Mouse (Mus musculus) cerebellum, postnatal 36 days (tissue): ENCODE measurements at regions not wholly inside any gene's neighbourhood (a gene's known extent, or its start where the extent isn't known, plus 50 kb on each side); places are given as distances from the start of the nearest gene placed in this dataset.
A peak's percentile ranks its signal among the peaks of the same experiment; 100 is the strongest.
"Not testable (repeated sequence)": the region's sequence is repeated elsewhere in the genome, so short reads cannot be mapped to it uniquely, and the experiment has no call there.

Experiments used
- DNase-seq, 2 experiments: peaks; one replicate each; pipeline ENCODE4 v3.0.0; 2021 to 2022; ENCODE audit warnings: mixed read lengths in 2 of 2

- peak; percentile 27 to 44 for DNase-seq
These were observed 306.4 kb upstream of the 5730507C01Rik start for GRCm38 (mm10) chr12:18207941-18208340.

- not testable (repeated sequence) for DNase-seq
These were observed 297.8 kb upstream of the 5730507C01Rik start for GRCm38 (mm10) chr12:18216432-18216926.

GRCm38 (mm10) chr12:18224516-18224915 is 289.8 kb upstream of the 5730507C01Rik start:
- DNase-seq: no peak

- DNase-seq: no peak
These were observed 287.6 kb upstream of the 5730507C01Rik start for GRCm38 (mm10) chr12:18226691-18227090.

GRCm38 (mm10) chr12:18231896-18232295 is 282.4 kb upstream of the 5730507C01Rik start:
- not testable (repeated sequence) for DNase-seq

GRCm38 (mm10) chr12:18236330-18236729 is 278.0 kb upstream of the 5730507C01Rik start:
- DNase-seq: not testable (repeated sequence)

- DNase-seq: no peak
These were observed 276.8 kb upstream of the 5730507C01Rik start for GRCm38 (mm10) chr12:18237549-18237948.
